Mouse (Mus musculus) adrenal gland, adult (tissue): ENCODE data around the gene Phgdh.

Experiments used
- DNase-seq, 2 experiments: peaks; one replicate each; pipeline ENCODE4 v3.0.0; 2022 to 2023; ENCODE audit warnings: low spot score in 1 of 2; ENCODE audit not compliant: inconsistent age in 2 of 2

Gene Phgdh

DNA sequence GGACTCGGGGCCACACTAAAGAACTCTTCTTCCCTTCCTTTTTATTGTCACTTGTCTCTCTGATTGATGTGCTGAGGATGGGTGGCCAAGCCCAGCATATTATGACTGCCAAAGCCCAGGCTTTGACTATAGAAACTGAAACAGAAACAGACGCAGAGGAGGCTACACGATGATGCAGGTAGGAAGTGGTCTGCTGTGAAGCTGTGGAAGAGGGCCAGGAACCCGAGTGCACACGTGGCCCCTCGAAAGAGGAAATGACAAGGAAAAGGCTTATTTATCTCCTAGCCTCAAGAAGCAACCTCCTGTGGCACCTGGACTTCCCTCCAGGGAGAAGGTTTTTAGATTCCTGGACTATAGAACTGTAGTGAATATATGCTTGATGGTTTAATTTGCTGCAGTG, 8.3 kb upstream of the Phgdh start:
- DNase-seq: no peak

GRCm38 (mm10) chr3:98343235-98343634, 3.4 kb upstream of the Phgdh start:
- DNase-seq: no peak

GRCm38 (mm10) chr3:98340818-98341594, 1.2 kb upstream of the Phgdh start:
- DNase-seq: peak in 1 of 2 experiments; percentile 28

GRCm38 (mm10) chr3:98339097-98339705, 589 bp downstream of the Phgdh start:
- DNase-seq: peak; percentile 42 to 84

DNA sequence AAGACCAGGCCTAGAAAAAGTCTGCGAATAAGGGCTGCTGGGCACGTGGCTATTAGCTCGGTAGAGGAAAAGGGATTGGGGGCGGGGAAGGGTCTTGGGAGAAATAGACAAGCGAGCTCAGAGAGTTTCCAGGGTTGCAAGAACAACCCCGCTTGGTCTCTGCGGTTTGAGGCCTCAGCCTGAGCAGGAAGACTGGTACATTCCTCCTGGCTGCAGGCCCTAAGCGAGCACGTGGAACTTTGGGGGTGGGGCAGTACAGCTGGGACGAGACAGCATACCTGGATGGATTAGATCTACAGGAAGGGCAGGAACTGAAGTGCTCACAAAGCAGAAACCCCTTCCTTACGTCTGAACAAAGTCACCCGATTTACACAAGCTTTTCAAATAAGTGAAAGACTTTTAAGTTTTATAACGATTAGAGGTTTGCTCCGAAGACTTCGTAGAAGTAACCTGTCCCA, 1.2 kb downstream of the Phgdh start:
- DNase-seq: peak; percentile 38 to 75

DNA sequence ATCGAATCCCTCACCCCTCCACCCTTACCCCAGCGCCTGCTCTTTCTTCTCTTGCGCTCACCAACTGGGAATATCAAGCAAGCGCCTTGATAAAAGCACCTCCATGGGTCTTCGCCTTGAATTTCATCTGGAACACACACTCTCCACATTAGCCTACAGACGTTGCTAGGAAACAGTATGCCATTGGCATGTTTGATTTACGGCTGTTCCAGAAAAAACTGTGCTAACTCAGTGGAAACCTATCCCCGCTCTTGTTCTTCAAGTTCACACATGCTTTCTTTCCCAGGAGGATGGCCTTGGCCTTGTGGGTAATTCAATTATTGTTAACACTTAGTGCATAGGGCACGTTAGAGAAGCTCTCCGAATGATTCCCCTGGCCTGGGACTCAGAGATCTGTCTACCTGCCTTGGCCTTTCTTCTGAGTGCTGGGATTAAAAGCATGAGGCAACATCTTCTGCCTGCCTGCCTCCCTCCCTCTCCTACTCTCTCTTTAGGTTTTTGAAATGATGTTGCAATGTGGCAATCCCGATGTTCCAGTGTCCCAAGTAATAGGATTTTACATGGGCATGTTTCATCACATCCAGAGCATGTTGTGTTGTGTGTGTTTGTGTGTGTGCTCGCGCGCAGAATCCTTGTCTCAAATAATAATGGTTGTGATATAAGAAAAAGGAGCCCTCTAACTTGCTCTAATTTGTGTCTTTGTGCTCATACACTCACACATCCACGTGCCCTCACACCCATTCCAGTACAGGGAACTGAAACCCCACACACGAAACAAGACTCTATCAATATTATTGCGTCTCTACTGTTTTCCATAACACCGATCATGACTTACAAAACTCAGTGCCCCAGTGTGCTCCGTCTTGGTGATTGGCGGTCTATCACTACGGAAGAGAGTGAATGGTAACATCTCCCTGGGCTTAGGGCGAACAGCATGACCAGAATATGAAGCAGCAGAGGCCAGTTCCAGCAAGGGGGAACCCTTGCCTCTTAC, 2.8 kb downstream of the Phgdh start:
- no peak for DNase-seq

DNA sequence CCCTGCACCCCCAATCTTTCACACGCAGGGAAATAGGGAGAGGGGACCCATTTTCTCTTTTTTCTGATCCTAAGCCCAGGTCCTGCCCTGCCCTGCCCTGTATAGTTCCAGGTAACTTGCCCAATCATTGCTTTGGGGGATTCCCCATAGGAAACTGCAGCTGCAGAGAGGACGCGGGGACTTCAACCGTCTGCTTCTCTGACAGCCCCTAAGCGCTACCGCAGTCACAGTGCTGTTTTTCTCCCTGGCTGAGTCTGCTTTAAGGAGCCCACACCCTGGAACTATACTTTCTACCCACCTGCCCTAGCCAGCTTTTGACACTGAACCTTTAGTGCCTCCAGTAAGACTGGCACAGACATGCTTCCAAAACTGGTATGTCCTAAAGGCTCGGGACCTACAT, 3.9 kb downstream of the Phgdh start:
- DNase-seq: no peak

DNA sequence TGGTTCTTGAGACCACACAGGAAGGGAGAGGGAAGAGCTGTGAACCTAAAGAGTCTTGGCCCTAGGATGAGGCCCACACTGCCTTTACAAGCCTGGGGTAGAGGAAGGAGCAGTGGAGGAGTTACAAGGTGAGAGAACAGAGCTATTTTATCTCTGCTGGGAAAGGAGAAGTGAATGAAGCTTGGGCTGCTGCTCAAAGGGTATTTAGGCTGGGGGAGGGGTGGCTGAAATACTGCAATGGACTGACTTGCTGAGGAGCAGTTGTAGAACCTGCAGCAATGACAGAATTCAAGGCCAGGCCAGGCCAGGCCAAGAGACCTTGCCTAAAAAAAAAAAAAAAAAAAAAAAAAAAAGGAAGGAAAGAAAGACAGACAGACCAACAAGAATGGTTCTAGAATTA, 4.5 kb downstream of the Phgdh start:
- DNase-seq: no peak

DNA sequence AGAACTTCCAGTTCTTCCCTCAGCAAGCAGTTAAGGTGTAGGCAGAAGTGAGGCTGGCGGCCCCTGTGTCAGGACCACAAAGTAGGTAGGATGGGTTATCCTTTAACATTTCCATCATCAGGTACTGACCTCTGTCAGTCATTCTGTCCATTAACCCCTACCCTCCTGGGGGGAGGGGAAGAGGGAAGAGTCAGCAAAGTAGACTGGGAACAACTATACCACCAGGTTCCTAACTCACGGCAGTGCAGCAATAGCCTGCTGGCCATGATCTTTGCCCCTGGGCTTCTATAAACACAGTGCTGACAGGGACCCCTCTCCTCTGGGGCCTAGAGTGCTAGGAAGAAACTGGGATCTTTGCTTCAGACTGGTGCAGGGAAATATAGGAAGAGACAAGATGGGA, 5.8 kb downstream of the Phgdh start:
- DNase-seq: no peak

DNA sequence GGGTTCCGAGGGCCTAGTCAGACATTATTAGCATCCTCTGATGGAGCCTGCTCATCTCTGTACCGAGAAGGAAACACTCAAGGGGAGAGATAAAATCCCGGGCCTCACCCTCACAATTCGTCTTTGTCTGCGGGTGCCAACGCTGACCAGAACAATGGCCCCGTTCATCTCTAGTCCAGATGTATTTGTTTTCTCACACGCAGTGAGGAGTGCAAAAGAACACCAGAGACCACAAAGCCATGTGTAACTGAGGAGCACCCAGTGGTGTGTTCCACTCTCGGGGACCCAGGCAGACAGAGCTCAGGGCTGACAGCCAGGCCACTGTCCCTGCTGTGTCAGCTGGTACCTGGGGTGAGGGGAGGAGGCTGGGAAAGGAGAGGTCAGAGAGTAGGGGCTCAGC, 15.6 kb downstream of the Phgdh start:
- no peak for DNase-seq

DNA sequence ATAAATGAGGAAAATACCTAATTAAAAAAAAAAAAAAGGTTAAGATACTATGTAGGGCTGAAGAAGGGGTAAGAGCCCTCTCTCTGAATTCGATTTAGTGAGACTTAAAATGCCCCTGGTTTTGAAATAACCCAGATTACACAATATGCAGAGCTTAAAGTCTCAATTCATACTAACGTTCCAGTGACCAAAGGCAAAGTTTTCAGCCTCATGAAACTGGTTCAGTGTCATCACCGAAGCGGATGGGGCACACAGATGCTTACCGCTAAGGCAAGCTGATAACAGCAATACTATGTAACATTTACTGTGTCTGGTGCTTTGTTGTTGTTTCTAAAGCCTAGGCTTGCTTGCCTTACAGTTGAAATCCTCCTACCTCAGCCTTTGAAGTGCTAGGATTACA, 17.6 kb downstream of the Phgdh start:
- DNase-seq: no peak

DNA sequence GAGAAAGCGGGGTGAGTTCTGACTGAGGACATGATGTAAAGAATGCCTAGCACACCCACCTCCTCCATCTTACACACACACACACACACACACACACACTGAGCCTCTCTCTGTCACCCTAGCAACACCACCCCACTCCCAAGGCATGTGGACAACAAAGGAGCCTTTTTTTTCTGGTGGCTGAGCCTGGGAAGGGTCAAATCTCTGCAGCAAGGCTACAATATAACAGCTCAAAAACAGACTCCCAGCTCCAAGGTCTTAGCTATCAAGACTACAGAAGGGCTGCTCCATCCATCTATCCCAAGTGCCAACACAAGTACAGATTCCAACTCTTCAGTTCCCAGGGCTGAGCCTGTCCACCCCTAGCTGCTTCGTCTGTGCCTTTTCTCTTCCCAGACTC, 20.6 kb downstream of the Phgdh start:
- no peak for DNase-seq

DNA sequence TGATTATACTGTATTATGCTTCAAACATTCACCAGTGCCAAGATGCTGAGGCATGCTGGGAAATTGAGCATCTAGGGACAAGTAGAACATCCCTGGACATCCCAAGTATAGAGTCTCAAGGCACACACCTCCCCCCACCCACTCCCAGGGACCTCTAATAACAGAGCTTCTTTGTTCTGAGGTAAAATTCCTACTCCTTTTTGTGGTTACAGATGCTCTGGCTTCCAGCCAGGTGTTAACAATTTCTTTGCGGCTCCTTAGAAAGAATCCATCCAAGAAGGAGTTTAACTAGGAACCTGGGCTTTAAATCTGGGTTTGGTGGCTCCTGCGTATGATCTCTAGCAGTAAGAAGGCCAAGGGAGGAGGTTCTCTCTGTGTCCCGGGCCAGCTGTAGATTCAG, 22.6 kb downstream of the Phgdh start:
- DNase-seq: no peak

DNA sequence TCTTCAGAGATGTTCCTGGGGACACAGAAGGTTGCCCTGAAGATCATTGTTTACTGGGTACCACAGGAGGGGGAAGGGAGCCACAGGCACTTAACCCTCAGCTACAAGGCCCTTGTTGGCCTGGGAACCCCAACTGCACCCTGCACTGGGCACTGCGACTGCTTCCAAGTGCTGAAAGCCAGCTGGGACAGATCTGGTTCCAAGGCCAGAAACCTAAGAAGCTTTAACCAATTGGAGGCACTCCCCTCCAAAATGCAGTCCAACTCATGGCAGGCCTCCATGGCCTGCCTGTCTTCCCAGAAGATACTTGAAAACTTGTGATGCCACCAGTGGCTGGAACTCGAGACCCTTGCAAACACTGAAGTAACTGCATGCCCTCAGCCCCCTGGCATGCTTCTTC, 24.6 kb downstream of the Phgdh start:
- DNase-seq: no peak

- DNase-seq: no peak
Measured at GRCm38 (mm10) chr3:98313294-98314155, 26.3 kb downstream of the Phgdh start.

DNA sequence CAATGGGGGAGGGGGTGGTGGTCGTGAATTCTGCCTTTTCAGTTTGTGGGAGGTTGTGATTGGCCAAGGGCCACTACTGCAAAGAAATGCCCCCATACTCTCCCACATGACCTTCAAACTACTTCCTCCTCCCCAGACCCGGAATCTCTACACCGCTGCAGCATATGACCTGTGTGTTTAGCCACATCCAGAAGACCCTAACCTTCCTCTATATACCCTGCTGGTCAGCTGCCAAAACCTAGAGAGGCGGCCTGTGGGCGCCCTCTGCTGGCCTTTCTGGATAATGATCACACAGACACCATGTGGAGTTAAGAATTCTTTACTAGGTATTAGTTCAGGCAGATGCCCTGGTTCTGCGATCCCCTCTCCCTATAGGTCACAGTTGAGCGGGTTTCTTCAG, 26.9 kb downstream of the Phgdh start:
- DNase-seq: peak; percentile 42 to 75

DNA sequence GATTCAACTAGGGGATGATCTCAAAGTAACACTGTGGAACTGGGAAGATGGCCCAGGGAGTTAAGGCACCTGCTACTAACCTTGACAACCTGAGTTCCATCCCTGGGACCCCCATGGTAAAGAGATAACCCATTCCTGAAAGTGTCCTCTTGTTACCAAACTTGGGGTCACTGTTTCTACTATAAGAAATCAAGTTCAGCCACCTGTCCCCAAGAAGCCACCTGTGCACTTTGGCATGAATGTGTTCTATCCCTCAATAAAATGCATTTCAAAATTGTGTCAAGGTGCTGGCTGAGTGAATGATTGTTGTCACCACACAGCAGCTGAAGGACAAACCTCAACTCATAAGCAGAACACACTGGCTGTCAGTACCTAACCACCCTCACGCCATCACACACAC, 29.3 kb downstream of the Phgdh start:
- DNase-seq: no peak

DNA sequence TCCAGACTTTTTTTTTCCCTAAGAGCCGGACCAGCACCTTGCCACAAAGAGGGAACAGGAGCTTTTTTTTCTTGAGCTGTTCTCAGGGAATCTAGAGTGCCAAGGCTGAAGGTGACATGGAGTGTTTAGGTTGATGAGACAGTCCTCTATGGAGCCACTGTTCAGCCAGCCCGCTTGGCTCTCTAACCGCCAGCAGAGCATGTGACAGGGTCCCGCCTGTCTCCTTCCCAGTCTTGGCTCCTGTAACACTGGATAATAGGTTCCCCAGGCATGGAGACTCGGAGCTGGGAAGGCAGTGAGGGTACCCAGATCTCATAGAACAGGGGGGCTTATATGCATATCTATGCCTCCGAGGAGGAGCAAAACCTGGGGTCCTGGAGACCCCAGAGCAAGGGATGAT, 31.2 kb downstream of the Phgdh start:
- no peak for DNase-seq

GRCm38 (mm10) chr3:98301761-98302160, 38.0 kb downstream of the Phgdh start:
- no peak for DNase-seq

GRCm38 (mm10) chr3:98300266-98300665, 39.5 kb downstream of the Phgdh start:
- no peak for DNase-seq
